Mouse (Mus musculus) limb, embryonic 10.5 days (tissue): ENCODE measurements around the gene Rassf8. TPM values are rescaled to one million over a fixed set of nuclear protein-coding genes. Genes with fewer than 3 reads are reported as not detected.

ENCODE experiments used
- DNase-seq: peaks from one replicate; pipeline ENCODE4 v3.0.0-alpha.2; 2017; ENCODE audit warnings: low spot score
- H3K27ac ChIP-seq: fragments of 300-500 bp; sonication (generic); 2 replicates; pipeline ENCODE4 v1.5.1; 2016; ENCODE audit warnings: mild to moderate bottlenecking
- H3K27me3 ChIP-seq: fragments of 300-500 bp; sonication (generic); 2 replicates; pipeline ENCODE4 v1.6.1; 2016; ENCODE audit warnings: low read depth, mild to moderate bottlenecking; ENCODE audit not compliant: poor library complexity, severe bottlenecking
- H3K36me3 ChIP-seq: fragments of 300-500 bp; sonication (generic); 2 replicates; pipeline ENCODE4 v1.6.1; 2016; ENCODE audit warnings: mild to moderate bottlenecking, moderate library complexity
- H3K4me1 ChIP-seq: fragments of 300-500 bp; sonication (generic); 2 replicates; pipeline ENCODE4 v1.6.1; 2016
- H3K4me3 ChIP-seq: fragments of 300-500 bp; sonication (generic); 2 replicates; pipeline ENCODE4 v1.5.1; 2016; ENCODE audit warnings: mild to moderate bottlenecking, moderate library complexity
- H3K9me3 ChIP-seq: fragments of 300-500 bp; sonication (generic); replicated peaks from 2 replicates; pipeline ENCODE4 v1.6.1; 2016; ENCODE audit warnings: mild to moderate bottlenecking
- WGBS: fragments of 180-500 bp; shearing (Covaris S2); methylation state at CpG from one replicate; pipeline ENCODE4 v1.1.7; 2016; 5-methylcytosine and 5-hydroxymethylcytosine counted together
- polyA plus RNA-seq: library from polyadenylated mRNA; unstranded; fragments of >200 nt; fragmentation: Nextera tagmentation; extraction: Ambion mirVana; gene quantifications from 2 replicates; pipeline ENCODE4 v1.2.1, GENCODE M21; 2016

The Rassf8 gene
- polyA plus RNA-seq, 1 experiment from 2014 or later = 6.4 TPM

- DNase-seq = no peak
- WGBS = 77% methylated on average over 14 of the region's 14 CpGs
- Histone ChIP-seq H3K4me1 (peaks cover 12% of the 10 kb centered on the region), H3K36me3 (no peaks in the 10 kb centered on the region), H3K27ac (no peak overlapping the region), H3K4me3 (no peak overlapping the region), H3K9me3 (no peaks in the 10 kb centered on the region), H3K27me3 (no peaks in the 10 kb centered on the region)
Observed at GRCm38 (mm10) chr6:145796191-145797023, 49.9 kb downstream of the Rassf8 start.

GRCm38 (mm10) chr6:145797692-145798091 lies 51.1 kb downstream of the Rassf8 start:
- WGBS = 84% methylated on average over 3 of the region's 3 CpGs
- peaks cover 7% of the 10 kb centered on the region for H3K4me1 ChIP-seq

GRCm38 (mm10) chr6:145801796-145802488 lies 55.4 kb downstream of the Rassf8 start:
- 94% methylated on average over 3 of the region's 3 CpGs for WGBS
- H3K27me3 ChIP-seq = no peaks in the 10 kb centered on the region

More at GRCm38 (mm10) chr6:145797692-145798091, 51.1 kb downstream of the Rassf8 start:
- H3K36me3 ChIP-seq = no peaks in the 10 kb centered on the region
- no peaks in the 10 kb centered on the region for H3K27me3 ChIP-seq
- no peaks in the 10 kb centered on the region for H3K9me3 ChIP-seq
- no peak overlapping the region for H3K27ac ChIP-seq
- no peak for DNase-seq
- H3K4me3 ChIP-seq = no peak overlapping the region

GRCm38 (mm10) chr6:145802881-145803280 lies 56.3 kb downstream of the Rassf8 start:
- H3K4me3 ChIP-seq = no peak overlapping the region
- H3K36me3 ChIP-seq = no peaks in the 10 kb centered on the region
- no peak overlapping the region for H3K27ac ChIP-seq
- WGBS = 85% methylated on average over 8 of the region's 8 CpGs
- no peak for DNase-seq
- H3K27me3 ChIP-seq = no peaks in the 10 kb centered on the region
- peaks cover 1% of the 10 kb centered on the region; the same call in 1 of the 2 replicates for H3K4me1 ChIP-seq
- H3K9me3 ChIP-seq = no peaks in the 10 kb centered on the region

More at GRCm38 (mm10) chr6:145801796-145802488, 55.4 kb downstream of the Rassf8 start:
- peaks cover 2% of the 10 kb centered on the region; the same call in 1 of the 2 replicates for H3K4me1 ChIP-seq
- no peak overlapping the region for H3K4me3 ChIP-seq
- H3K9me3 ChIP-seq = no peaks in the 10 kb centered on the region
- no peak for DNase-seq
- no peaks in the 10 kb centered on the region for H3K36me3 ChIP-seq
- H3K27ac ChIP-seq = no peak overlapping the region

GRCm38 (mm10) chr6:145804276-145804675 lies 57.7 kb downstream of the Rassf8 start:
- WGBS = 68% methylated on average over 3 of the region's 3 CpGs
- Histone ChIP-seq H3K27ac (no peak overlapping the region), H3K4me1 (no peaks in the 10 kb centered on the region), H3K27me3 (no peaks in the 10 kb centered on the region), H3K36me3 (peaks cover 5% of the 10 kb centered on the region; the same call in 1 of the 2 replicates), H3K9me3 (no peaks in the 10 kb centered on the region), H3K4me3 (no peak overlapping the region)
- no peak for DNase-seq

- Histone ChIP-seq H3K27me3 (no peaks in the 10 kb centered on the region), H3K27ac (no peak overlapping the region), H3K4me1 (no peaks in the 10 kb centered on the region), H3K36me3 (peaks cover 20% of the 10 kb centered on the region), H3K4me3 (no peak overlapping the region), H3K9me3 (no peaks in the 10 kb centered on the region)
- DNase-seq = no peak
- 61% methylated on average over 2 of the region's 2 CpGs for WGBS
Observed at GRCm38 (mm10) chr6:145806784-145807183, 60.2 kb downstream of the Rassf8 start.

- DNase-seq = no peak
- Histone ChIP-seq H3K4me3 (no peak overlapping the region), H3K9me3 (no peaks in the 10 kb centered on the region), H3K36me3 (peaks cover 27% of the 10 kb centered on the region), H3K4me1 (no peaks in the 10 kb centered on the region), H3K27me3 (no peaks in the 10 kb centered on the region), H3K27ac (no peak overlapping the region)
- 90% methylated on average over 9 of the region's 9 CpGs for WGBS
Observed at GRCm38 (mm10) chr6:145807929-145808328, 61.4 kb downstream of the Rassf8 start.

GRCm38 (mm10) chr6:145809566-145809965 lies 63.0 kb downstream of the Rassf8 start:
- Histone ChIP-seq H3K36me3 (peaks cover 32% of the 10 kb centered on the region), H3K4me1 (no peaks in the 10 kb centered on the region), H3K27ac (no peak overlapping the region), H3K27me3 (no peaks in the 10 kb centered on the region), H3K4me3 (no peak overlapping the region), H3K9me3 (no peaks in the 10 kb centered on the region)
- 82% methylated on average over 7 of the region's 7 CpGs for WGBS
- DNase-seq = no peak

GRCm38 (mm10) chr6:145810015-145810414 lies 63.5 kb downstream of the Rassf8 start:
- no peaks in the 10 kb centered on the region for H3K4me1 ChIP-seq
- no peaks in the 10 kb centered on the region for H3K27me3 ChIP-seq
- no peak for DNase-seq
- H3K4me3 ChIP-seq = no peak overlapping the region
- 92% methylated on average over 6 of the region's 6 CpGs for WGBS
- H3K36me3 ChIP-seq = peaks cover 32% of the 10 kb centered on the region
- H3K9me3 ChIP-seq = no peaks in the 10 kb centered on the region
- H3K27ac ChIP-seq = no peak overlapping the region

DNA sequence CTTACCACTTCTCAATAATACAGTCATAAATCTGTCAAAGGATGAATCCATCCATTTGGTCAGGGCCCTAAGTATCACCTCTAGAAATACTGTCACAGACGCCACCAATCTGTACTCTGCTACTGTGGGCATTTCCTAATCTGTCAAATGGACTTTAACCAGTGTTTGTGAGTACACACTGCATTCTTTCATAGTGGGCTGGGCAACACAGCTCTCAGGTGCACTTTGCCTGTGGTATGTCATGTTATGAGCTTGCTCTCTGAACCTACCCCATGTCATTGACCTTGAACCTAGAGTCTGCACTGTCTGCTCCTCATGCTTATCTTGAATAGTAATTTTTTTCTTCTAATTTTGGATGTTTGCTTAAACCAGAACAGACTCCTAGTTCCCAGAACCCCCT lies 64.6 kb downstream of the Rassf8 start:
- Histone ChIP-seq H3K27me3 (no peaks in the 10 kb centered on the region), H3K9me3 (no peaks in the 10 kb centered on the region), H3K36me3 (peaks cover 41% of the 10 kb centered on the region), H3K27ac (no peak overlapping the region), H3K4me3 (no peak overlapping the region), H3K4me1 (peaks cover 6% of the 10 kb centered on the region)
- DNase-seq = no peak
- WGBS = 78% methylated on average over 1 of the region's 1 CpGs

DNA sequence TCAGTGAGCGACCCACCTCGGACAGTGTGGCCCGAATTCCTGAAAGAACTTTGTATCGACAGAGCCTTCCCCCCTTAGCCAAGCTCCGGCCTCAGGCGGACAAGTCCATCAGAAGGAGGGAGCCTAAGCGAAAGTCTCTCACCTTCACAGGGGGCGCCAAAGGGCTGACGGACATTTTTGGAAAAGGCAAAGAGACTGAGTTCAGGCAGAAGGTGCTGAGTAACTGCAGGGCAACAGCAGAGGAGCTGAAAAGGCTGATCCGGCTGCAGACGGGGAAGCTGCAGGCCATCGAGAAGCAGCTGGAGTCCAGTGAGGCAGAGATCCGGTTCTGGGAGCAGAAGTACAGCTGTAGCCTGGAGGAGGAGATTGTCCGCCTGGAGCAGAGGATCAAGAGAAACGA lies 68.7 kb downstream of the Rassf8 start:
- H3K4me3 ChIP-seq = no peak overlapping the region
- H3K9me3 ChIP-seq = no peaks in the 10 kb centered on the region
- DNase-seq = peak; percentile 37
- peak overlapping the region; percentile 47; the same call in 1 of the 2 replicates for H3K27ac ChIP-seq
- H3K4me1 ChIP-seq = peaks cover 6% of the 10 kb centered on the region
- peaks cover 54% of the 10 kb centered on the region for H3K36me3 ChIP-seq
- WGBS = 35% methylated on average over 15 of the region's 15 CpGs
- H3K27me3 ChIP-seq = no peaks in the 10 kb centered on the region

DNA sequence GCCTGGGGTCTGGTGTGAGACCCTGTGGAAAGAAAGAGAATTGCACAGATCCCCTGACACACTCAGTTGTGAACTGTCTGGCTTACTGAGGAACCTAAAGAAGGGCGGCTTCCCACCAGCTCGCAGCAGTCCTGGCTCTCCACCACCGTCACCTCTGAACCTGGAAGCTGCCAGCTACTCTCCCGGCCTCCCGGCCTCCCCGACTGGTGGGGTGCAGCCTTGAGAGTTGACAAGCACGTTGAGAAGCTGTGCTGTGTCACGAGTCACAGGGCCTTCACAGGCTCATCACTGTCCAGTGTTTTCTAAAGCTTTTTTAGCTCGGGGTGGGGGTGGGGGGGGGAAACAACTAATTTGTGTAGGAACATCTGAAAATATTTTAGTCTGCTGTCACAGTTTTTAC lies 72.6 kb downstream of the Rassf8 start:
- Histone ChIP-seq H3K4me3 (no peak overlapping the region), H3K27me3 (no peaks in the 10 kb centered on the region), H3K36me3 (peaks cover 35% of the 10 kb centered on the region), H3K27ac (no peak overlapping the region), H3K4me1 (peaks cover 14% of the 10 kb centered on the region), H3K9me3 (no peaks in the 10 kb centered on the region)
- no peak for DNase-seq
- 90% methylated on average over 9 of the region's 9 CpGs for WGBS

DNA sequence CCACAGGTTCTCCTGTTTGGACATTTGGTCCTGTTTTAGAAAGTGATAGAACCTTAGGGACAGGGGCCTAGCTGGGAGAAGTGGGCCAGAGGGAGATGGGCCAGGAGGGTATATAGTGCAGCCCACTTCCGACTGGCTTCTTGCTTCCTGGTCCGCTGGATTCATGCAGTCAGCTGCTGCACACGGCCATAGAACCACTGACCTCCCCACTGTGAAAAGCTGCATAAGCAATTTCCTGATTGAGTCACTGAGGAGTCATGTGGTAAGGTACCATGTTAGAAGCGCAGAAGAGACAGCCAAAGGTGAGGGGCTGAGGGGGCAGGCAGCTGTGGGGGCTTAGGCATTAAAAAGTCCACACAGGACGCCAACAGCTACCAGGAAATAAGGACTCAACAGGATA lies 75.7 kb downstream of the Rassf8 start:
- no peak overlapping the region for H3K27ac ChIP-seq

More for the DNA sequence above, 75.7 kb downstream of the Rassf8 start:
- H3K4me3 ChIP-seq = no peak overlapping the region
- peaks cover 23% of the 10 kb centered on the region for H3K36me3 ChIP-seq
- WGBS = 85% methylated on average over 5 of the region's 5 CpGs
- no peaks in the 10 kb centered on the region for H3K27me3 ChIP-seq
- no peak for DNase-seq
- no peaks in the 10 kb centered on the region for H3K9me3 ChIP-seq
- peaks cover 8% of the 10 kb centered on the region; the same call in 1 of the 2 replicates for H3K4me1 ChIP-seq
